Mouse (Mus musculus) megakaryocyte, embryonic 14.5 days (primary cell): ENCODE data around the gene Mef2b. TPM values are rescaled to one million over a fixed set of nuclear protein-coding genes. Genes with fewer than 3 reads are reported as not detected.

Experiments used
- H3K27me3 ChIP-seq: replicated peaks from 2 replicates; pipeline ENCODE3; 2012; ENCODE audit warnings: inconsistent platforms
- H3K36me3 ChIP-seq: replicated peaks from 2 replicates; pipeline ENCODE3; 2012; ENCODE audit warnings: low read length, inconsistent platforms, mixed read lengths
- H3K4me1 ChIP-seq: 2 replicates; pipeline ENCODE4 v1.6.1; 2012; ENCODE audit warnings: inconsistent platforms
- H3K4me3 ChIP-seq: replicated peaks from 2 replicates; pipeline ENCODE3; 2012; ENCODE audit warnings: moderate library complexity, mild to moderate bottlenecking, inconsistent platforms
- H3K9me3 ChIP-seq: 2 replicates; pipeline ENCODE4 v1.6.1; 2012; ENCODE audit warnings: inconsistent platforms
- FLI1 ChIP-seq: IDR thresholded peaks from 2 replicates; pipeline ENCODE4 v1.6.1; 2012; ENCODE audit warnings: low read length, inconsistent platforms, mixed read lengths
- GATA1 ChIP-seq: IDR thresholded peaks from 3 replicates; pipeline ENCODE4 v1.6.1; 2012; ENCODE audit warnings: mixed read lengths, low read length, inconsistent platforms, borderline replicate concordance
- polyA plus RNA-seq: library from polyadenylated mRNA; stranded (reverse); fragments of >175 nt; gene quantifications from 2 replicates; pipeline ENCODE4 v1.2.3, GENCODE M21; 2012; ENCODE audit warnings: low replicate concordance; ENCODE audit not compliant: insufficient read depth

Gene Mef2b
- polyA plus RNA-seq, 1 experiment = 1.9 TPM

- TF ChIP-seq FLI1 (no peak), GATA1 (no peak)
- Histone ChIP-seq H3K36me3 (peaks cover 33% of the 10 kb centered on the region), H3K9me3 (no peaks in the 10 kb centered on the region), H3K4me3 (peak overlapping the region; percentile 50), H3K27me3 (peaks cover 3% of the 10 kb centered on the region), H3K4me1 (peaks cover 53% of the 10 kb centered on the region)
Measured at GRCm38 (mm10) chr8:70173320-70173719, 33.8 kb downstream of the Mef2b start.

GRCm38 (mm10) chr8:70174079-70174478, 34.6 kb downstream of the Mef2b start:
- Histone ChIP-seq H3K9me3 (no peaks in the 10 kb centered on the region), H3K4me1 (peaks cover 57% of the 10 kb centered on the region), H3K36me3 (peaks cover 41% of the 10 kb centered on the region), H3K4me3 (peak overlapping the region; percentile 64), H3K27me3 (no peaks in the 10 kb centered on the region)
- TF ChIP-seq GATA1 = no peak
- no peak for TF ChIP-seq FLI1

- peaks cover 76% of the 10 kb centered on the region for H3K36me3 ChIP-seq
Measured at GRCm38 (mm10) chr8:70178231-70178630, 38.7 kb downstream of the Mef2b start.

GRCm38 (mm10) chr8:70179082-70179481, 39.6 kb downstream of the Mef2b start:
- no peaks in the 10 kb centered on the region for H3K27me3 ChIP-seq
- peaks cover 81% of the 10 kb centered on the region for H3K36me3 ChIP-seq
- H3K4me1 ChIP-seq = peaks cover 32% of the 10 kb centered on the region
- H3K9me3 ChIP-seq = no peaks in the 10 kb centered on the region
- no peak overlapping the region for H3K4me3 ChIP-seq
- TF ChIP-seq FLI1 = no peak
- no peak for TF ChIP-seq GATA1

More at GRCm38 (mm10) chr8:70178231-70178630, 38.7 kb downstream of the Mef2b start:
- Histone ChIP-seq H3K9me3 (no peaks in the 10 kb centered on the region), H3K4me3 (no peak overlapping the region), H3K4me1 (peaks cover 40% of the 10 kb centered on the region), H3K27me3 (no peaks in the 10 kb centered on the region)
- no peak for TF ChIP-seq FLI1
- no peak for TF ChIP-seq GATA1

- H3K4me3 ChIP-seq = no peak overlapping the region
- no peak for TF ChIP-seq GATA1
- peaks cover 28% of the 10 kb centered on the region for H3K4me1 ChIP-seq
- H3K27me3 ChIP-seq = no peaks in the 10 kb centered on the region
- H3K36me3 ChIP-seq = peaks cover 85% of the 10 kb centered on the region
- H3K9me3 ChIP-seq = no peaks in the 10 kb centered on the region
Measured at GRCm38 (mm10) chr8:70181212-70181902, 41.8 kb downstream of the Mef2b start.

- Histone ChIP-seq H3K27me3 (no peaks in the 10 kb centered on the region), H3K36me3 (peaks cover 85% of the 10 kb centered on the region), H3K4me1 (peaks cover 26% of the 10 kb centered on the region), H3K4me3 (no peak overlapping the region), H3K9me3 (no peaks in the 10 kb centered on the region)
- TF ChIP-seq FLI1 (no peak), GATA1 (no peak)
Measured at GRCm38 (mm10) chr8:70181903-70182252, 42.4 kb downstream of the Mef2b start.

GRCm38 (mm10) chr8:70183194-70183593, 43.7 kb downstream of the Mef2b start:
- no peak overlapping the region for H3K4me3 ChIP-seq
- TF ChIP-seq FLI1 (no peak), GATA1 (no peak)
- peaks cover 87% of the 10 kb centered on the region for H3K36me3 ChIP-seq
- H3K4me1 ChIP-seq = peaks cover 24% of the 10 kb centered on the region
- no peaks in the 10 kb centered on the region for H3K27me3 ChIP-seq
- H3K9me3 ChIP-seq = no peaks in the 10 kb centered on the region

- H3K9me3 ChIP-seq = no peaks in the 10 kb centered on the region
- H3K36me3 ChIP-seq = peaks cover 94% of the 10 kb centered on the region
- TF ChIP-seq GATA1 (no peak), FLI1 (no peak)
- no peaks in the 10 kb centered on the region for H3K27me3 ChIP-seq
- peaks cover 12% of the 10 kb centered on the region; the same call in 1 of the 2 replicates for H3K4me1 ChIP-seq
- H3K4me3 ChIP-seq = no peak overlapping the region
Measured at GRCm38 (mm10) chr8:70188707-70189106, 49.2 kb downstream of the Mef2b start.

GRCm38 (mm10) chr8:70193238-70193637, 53.7 kb downstream of the Mef2b start:
- TF ChIP-seq GATA1 (no peak), FLI1 (no peak)
- Histone ChIP-seq H3K27me3 (no peaks in the 10 kb centered on the region), H3K4me3 (no peak overlapping the region), H3K36me3 (peaks cover 63% of the 10 kb centered on the region), H3K9me3 (no peaks in the 10 kb centered on the region), H3K4me1 (peaks cover 27% of the 10 kb centered on the region)

GRCm38 (mm10) chr8:70194191-70194590, 54.7 kb downstream of the Mef2b start:
- TF ChIP-seq FLI1 = no peak
- TF ChIP-seq GATA1 = no peak
- Histone ChIP-seq H3K4me1 (peaks cover 27% of the 10 kb centered on the region), H3K27me3 (no peaks in the 10 kb centered on the region), H3K4me3 (no peak overlapping the region), H3K36me3 (peaks cover 54% of the 10 kb centered on the region), H3K9me3 (no peaks in the 10 kb centered on the region)

GRCm38 (mm10) chr8:70195762-70196161, 56.3 kb downstream of the Mef2b start:
- no peak for TF ChIP-seq FLI1
- no peak for TF ChIP-seq GATA1

GRCm38 (mm10) chr8:70197603-70198002, 58.1 kb downstream of the Mef2b start:
- H3K27me3 ChIP-seq = no peaks in the 10 kb centered on the region
- H3K9me3 ChIP-seq = no peaks in the 10 kb centered on the region
- TF ChIP-seq FLI1 = no peak
- no peak for TF ChIP-seq GATA1
- H3K4me3 ChIP-seq = no peak overlapping the region
- H3K4me1 ChIP-seq = peaks cover 58% of the 10 kb centered on the region
- H3K36me3 ChIP-seq = peaks cover 20% of the 10 kb centered on the region

More at GRCm38 (mm10) chr8:70195762-70196161, 56.3 kb downstream of the Mef2b start:
- Histone ChIP-seq H3K36me3 (peaks cover 38% of the 10 kb centered on the region), H3K4me3 (no peak overlapping the region), H3K4me1 (peaks cover 39% of the 10 kb centered on the region), H3K9me3 (no peaks in the 10 kb centered on the region), H3K27me3 (no peaks in the 10 kb centered on the region)
